Mouse (Mus musculus): ENCODE results near the gene 5330417C22Rik.
A peak's percentile ranks its signal among the peaks of the same experiment; 100 is the strongest.

Gene 5330417C22Rik

GRCm38 (mm10) chr3:108466425-108466824, 69.9 kb downstream of the 5330417C22Rik start:
- no peak for DNase-seq (ENCODE audit: low read depth, low spot score)

DNA sequence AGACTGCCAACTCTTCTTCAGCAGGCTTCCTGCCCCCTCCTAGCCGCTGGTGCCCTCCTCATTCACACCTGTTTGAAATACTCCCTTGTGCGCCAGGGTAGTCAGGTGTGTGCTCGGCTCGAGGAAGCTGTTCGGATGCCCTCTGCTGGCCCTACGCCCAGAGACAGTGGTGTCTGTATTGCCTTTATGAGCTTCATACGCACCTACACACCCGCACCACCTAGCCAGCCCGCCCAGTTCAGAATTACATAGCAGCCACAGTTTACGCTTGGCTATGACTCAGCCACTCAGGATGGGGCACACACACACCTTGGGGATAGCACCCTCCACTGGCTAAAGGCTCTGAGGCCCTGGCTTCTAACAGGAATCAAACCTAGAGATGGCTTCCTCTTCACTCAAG, 77.5 kb downstream of the 5330417C22Rik start:
- DNase-seq (ENCODE audit: low read depth, low spot score), result no peak

DNA sequence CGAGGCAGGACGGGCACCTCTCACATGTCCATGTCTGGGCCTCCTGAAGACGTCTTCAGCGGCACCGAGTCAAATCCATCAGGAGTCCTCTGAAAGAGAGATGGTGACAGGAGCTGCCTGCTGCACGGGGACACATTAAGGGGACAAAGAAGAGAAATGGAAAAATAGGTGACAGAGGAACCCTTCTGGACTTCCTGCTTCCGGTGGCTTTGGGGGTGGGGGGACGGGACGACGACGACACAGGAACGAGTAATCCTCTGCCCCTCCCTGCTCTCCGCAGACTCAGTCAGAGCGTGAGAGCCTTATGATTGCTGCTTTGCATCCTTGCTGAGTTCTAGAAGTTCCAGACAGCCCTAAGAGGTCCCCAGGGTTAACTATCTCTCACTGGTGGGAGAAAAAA, 78.0 kb downstream of the 5330417C22Rik start:
- no peak for DNase-seq (ENCODE audit: low read depth, low spot score)

DNA sequence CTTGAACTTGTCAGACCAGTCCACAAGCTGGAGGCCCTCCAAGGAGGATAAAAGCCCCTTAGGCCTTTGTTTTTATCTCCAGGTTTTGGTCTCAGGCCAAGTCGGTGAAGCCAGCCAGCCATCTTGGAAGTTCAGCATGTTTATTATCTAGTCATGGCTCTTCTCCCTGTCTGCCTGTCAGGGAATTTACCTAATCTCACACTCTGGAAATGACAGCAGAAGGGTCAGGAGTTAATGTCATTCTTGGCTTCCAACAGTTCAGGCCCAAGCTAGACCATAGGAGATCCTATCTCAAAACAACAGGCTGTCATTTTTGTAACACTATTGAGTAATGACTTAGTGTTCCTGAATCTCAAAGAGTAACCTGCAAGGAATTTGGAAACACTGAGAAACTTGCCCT, 82.2 kb downstream of the 5330417C22Rik start:
- no peak for DNase-seq (ENCODE audit: low read depth, low spot score)

DNA sequence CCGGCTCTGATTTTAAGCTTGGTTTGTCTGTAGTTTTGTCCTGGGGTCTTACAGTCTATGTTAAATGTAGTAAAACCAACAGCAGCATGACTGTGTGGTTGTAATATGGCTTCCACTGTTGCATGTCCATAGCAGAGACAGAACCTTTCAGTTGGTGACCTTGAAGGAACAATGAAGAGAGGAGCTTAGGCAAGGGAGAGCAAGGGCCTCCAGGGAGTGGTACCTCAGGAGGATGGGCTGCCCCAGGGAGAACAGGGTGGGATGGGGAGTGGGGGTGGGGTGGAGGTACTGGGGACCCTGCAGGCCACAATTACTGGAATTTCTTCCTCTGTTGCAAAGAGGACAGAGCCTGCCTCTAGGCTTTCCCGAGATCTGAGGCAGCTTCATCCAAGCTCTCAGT, 84.4 kb downstream of the 5330417C22Rik start:
- no peak for DNase-seq (ENCODE audit: low read depth, low spot score)

DNA sequence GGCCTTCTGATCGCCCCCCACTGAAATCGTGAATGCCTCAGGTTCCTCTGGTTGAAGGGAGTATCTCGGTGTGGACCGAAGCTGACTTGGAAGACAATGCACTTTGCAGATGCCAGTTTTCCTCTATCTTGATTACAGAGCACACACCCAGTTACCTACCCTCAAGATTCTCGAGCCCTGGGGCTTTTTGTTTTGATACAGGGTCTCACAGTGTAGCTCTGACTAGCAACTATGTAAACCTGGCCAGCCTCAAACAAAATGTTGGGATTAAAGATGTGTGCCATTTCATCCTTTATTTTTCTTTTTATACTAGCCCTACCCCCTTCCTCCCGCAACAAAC, 91.0 kb downstream of the 5330417C22Rik start:
- DNase-seq (ENCODE audit: low read depth, low spot score), result no peak

DNA sequence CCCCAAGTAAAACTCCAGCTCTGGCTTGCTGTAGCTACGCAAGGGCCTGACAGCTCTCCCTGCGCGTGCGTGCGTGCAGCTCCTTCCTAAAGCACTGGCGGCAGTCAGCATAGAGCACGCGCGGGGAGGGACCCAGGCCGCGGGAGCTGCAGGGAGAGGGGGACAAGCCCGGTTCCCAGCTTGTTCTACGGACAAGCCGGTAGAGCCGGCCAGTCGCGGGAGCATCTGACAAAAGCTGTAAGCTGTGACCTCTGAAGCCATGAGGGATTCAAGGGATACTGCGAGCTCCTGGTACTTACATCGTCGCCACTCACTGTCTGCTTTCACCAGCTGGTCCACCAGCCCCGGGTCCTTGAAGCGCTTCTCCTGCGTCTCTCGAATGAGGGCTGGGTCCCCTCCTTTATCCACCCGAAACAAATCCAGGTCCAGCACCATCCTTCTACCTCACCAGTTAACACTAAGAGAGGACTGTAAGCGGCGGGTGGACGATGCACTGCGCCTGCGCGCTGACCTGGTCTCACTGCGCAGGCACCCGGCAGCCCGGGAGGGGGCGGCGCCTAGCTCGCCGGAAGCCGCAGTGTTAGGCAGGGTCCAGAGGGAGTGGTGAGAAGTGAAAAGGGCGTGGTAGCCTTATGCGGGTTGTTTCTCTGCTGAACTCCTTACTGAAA, 91.5 kb downstream of the 5330417C22Rik start, which contains the start of gene Sars:
TSS of gene Sars (minus strand) at position 512 of the 668 bp plus-strand sequence.
- peak; percentile 72 for DNase-seq (ENCODE audit: low read depth, low spot score)

- no peak for DNase-seq (ENCODE audit: low read depth, low spot score)
These were observed 92.3 kb downstream of the 5330417C22Rik start for GRCm38 (mm10) chr3:108444029-108444428.

GRCm38 (mm10) chr3:108436380-108436714, 100.0 kb downstream of the 5330417C22Rik start:
- no peak for DNase-seq (ENCODE audit: low read depth, low spot score)

DNA sequence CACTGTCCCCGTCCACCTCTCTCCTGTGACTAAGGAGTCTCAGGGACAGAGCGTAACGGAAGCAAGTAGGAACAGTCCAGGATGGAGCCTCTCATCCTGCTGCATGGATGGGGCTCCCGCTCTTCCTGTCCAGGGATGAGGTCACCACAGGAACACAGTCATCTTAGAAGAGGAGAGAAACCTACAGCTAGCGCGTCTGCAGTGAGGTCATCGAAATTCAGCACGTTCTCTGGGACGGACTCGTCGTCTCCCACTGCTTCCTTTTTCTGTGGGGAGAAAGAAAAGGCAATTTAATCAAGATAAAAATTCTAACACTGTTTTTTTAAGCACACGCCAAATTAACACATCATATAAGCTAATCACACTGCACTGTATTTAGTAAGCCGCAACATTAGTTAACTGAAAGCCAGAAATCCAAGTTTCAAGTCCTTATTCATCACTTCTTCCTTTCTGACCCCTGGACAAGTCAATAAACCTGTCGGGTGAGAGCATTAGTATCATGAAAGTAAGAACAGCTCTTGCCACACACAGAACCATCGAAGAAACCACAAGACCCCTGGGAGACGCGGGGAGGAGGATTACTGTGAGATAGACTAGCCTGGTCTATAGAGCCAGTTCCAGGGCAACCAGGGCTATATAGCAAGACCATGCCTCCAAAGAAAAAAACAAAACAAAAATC, 100.5 kb downstream of the 5330417C22Rik start:
- no peak for DNase-seq (ENCODE audit: low read depth, low spot score)

DNA sequence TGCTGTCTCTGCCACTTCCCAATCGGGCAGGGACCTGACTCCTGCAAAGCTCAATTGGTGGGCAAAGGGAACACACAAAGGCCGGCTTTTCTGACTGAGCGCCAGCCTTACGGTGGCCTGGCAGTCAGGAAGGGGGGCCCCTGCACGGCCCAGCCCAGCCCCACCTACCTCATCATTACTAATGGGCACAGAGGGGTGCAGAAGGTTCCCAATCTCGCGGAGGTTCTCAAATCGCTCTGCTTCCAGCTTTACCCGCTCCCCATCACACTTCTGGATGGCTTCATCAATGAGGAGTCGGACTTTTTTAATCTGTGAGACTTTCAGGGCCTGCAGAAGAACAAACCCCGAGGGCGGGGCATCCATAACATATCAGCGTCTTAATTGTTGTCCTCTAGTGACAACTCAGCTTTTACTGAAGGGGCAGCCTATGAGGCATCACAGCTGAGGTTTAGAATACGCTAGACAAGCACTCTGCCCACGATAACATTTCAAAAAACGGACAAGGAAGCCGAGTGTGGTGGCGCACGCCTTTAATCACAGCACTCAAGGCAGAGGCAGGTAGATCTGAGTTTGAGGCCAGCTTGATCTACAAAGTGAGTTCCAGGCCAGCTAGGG, 102.3 kb downstream of the 5330417C22Rik start:
- DNase-seq (ENCODE audit: low read depth, low spot score), result no peak

DNA sequence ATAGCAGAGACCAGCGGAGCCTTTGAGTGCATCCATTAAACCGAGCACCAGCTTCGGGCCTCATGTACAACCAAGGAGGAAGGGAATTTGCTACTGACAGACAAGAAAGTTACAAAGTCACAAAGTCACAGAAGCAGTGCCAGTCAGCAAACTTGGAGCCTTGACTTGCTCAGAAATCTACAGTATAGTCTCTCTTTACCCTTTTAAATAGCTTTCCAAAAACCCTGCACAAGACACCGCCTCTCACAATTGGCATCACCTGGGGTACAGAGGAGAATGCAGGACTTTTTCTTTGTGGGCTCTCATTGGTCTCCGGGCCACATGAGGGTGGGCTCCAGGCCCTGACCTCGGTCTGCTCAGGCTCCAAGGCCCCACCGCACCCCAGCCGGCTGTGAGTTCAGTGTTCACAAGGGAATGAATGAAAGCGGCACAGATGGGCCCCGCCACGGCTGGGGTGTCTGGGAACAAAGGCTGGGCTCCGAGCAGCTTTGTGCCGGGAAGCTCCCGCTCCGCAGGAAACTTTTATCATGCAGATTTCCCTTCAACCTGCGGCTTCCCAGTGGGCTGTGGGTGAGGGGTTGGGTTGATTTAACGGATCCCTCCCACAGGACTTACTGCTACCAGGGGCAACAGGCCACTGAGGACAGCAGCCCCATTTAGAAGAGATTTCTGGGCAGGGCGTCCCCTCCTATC, 103.0 kb downstream of the 5330417C22Rik start:
- peak; percentile 77 for DNase-seq (ENCODE audit: low read depth, low spot score)

DNA sequence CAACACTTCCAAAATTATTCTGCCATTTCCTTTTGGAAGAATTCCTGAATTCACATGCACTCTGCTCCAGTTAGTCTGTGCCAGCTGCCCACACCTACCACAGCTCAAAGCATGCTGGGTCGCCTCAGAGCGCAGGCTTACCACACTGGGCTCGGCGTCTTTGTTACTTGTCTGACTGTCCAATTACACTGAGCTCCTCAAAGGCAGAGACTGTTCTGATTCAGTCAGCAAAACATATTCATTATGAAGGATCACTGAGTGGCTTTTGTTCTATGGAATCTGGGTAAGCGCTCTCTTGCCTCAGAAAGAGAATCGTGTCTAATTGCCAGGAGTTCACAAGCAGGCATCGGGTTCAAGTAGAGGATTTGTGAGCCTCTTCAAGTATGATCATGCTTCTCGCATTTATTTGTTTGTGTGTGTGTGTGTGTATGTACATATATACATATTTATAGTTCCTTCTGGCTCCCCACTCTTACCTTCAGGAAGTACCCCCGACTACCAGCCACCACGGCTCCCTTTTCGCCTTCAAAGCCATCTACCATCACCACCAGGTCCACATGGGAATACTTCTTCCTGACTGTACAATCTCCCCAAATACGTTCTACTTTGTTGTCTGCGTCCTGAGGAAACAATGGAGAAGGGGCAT, 103.7 kb downstream of the 5330417C22Rik start:
- no peak for DNase-seq (ENCODE audit: low read depth, low spot score)

DNA sequence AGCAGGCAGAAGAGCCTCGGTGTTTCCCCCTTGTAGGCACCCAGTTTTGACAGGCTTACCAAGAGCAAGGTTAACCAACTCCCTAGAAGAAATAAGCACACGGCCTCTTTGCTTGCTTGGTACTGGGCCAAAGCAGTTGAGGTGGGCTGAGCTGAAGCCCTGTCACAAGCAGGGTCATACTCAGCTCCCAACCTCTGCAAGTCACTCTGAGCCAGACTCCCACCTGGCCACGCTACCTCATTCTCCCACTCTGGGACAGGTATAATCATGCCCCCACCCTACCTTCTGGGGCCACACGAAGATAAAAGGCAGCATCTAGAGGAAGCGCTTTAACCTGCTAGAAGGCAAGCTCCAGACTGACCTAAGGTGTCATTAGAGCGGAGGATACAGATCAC, 110.7 kb downstream of the 5330417C22Rik start:
- DNase-seq (ENCODE audit: low read depth, low spot score), result no peak

DNA sequence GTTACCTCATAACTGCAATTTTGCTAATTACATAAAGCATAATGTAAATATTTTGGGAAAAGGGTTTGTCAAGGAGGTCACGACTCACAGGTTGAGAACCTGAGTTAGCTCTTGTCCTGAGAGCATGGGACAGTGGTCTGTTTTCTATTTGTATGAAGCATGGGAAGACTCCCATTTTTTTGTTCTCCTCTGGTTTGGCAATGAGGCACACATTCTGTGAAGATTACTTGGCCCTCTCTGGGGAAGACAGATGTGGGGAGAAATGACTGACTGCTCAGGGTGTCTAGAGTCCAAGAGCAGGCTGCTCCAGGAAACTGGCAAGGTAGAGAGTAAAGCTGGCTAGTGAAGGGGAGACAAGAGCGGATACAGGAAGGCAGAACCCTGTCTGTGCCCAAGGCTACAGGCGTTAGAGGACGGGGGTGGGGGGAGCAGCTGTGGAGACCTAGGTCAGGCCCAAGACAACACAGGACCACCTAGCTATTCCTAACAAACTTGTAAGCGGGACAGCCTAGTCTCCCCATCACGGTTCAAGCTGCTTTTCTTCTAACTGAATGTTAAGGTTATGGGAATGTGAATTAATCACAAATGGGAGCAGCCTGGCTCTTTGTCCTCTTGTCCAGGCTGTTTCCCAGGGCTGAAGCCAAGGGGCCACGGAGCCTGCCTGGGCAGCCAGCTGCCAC, 111.3 kb downstream of the 5330417C22Rik start:
- no peak for DNase-seq (ENCODE audit: low read depth, low spot score)

GRCm38 (mm10) chr3:108423844-108424801, 112.2 kb downstream of the 5330417C22Rik start:
- DNase-seq (ENCODE audit: low read depth, low spot score), result no peak

- DNase-seq (ENCODE audit: low read depth, low spot score), result no peak
These were observed 113.3 kb downstream of the 5330417C22Rik start for GRCm38 (mm10) chr3:108423006-108423405.

DNA sequence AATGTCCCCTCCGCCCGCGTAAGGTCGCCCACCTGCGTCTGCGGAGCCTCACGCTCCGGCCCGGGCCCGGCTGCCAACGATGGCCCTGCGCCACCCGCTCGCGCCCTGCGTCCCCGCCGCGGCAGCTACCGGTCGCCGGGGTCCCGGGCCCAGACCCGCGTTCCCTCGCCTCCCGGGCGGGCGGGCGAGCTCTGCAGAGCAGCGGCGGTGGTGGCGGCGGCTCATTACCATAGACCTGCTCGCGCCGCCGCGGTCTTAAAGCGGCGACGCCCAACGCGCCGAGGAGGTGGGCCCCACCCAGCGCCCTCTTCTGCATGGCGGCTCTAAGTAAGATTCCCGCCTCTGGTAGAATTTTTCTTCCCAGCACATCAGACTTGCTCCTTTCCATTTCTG, 120.5 kb downstream of the 5330417C22Rik start:
- DNase-seq (ENCODE audit: low read depth, low spot score), result no peak

- no peak for DNase-seq (ENCODE audit: low read depth, low spot score)
These were observed 121.2 kb downstream of the 5330417C22Rik start, which contains the start of gene Celsr2 for GRCm38 (mm10) chr3:108414857-108415830. Gene Celsr2, minus strand, starts transcription at chr3:108415552.

Measured in WW6 (cell line).